Mouse (Mus musculus) intestine, embryonic 14.5 days (tissue): ENCODE results near the gene Arap1. TPM values are rescaled to one million over a fixed set of nuclear protein-coding genes. Genes with fewer than 3 reads are reported as not detected.

Experiments
- ATAC-seq: fragments of 200-750 bp; cut with Nextera tagmentation; replicated peaks from 2 replicates; pipeline ENCODE4 v1.8.0; 2017; ENCODE audit warnings: low read depth, moderate number of reproducible peaks, moderate TSS enrichment, moderate library complexity; ENCODE audit not compliant: low FRiP score, low TSS enrichment
- DNase-seq: peaks from one replicate; pipeline ENCODE4 v3.0.0-alpha.2; 2018; ENCODE audit warnings: low spot score
- H3K27ac ChIP-seq: fragments of 300-500 bp; sonication (generic); 2 replicates; pipeline ENCODE4 v1.5.1; 2014; ENCODE audit warnings: low read depth, mild to moderate bottlenecking, control low read depth
- H3K27me3 ChIP-seq: fragments of 300-500 bp; sonication (generic); replicated peaks from 2 replicates; pipeline ENCODE4 v1.6.1; 2014; ENCODE audit warnings: low read length, control low read depth; ENCODE audit not compliant: control insufficient read depth, insufficient read depth
- H3K36me3 ChIP-seq: fragments of 300-500 bp; sonication (generic); 2 replicates; pipeline ENCODE4 v1.6.1; 2014; ENCODE audit warnings: low read length, control low read depth; ENCODE audit not compliant: control insufficient read depth, insufficient read depth
- H3K4me1 ChIP-seq: fragments of 300-500 bp; sonication (generic); replicated peaks from 2 replicates; pipeline ENCODE4 v1.6.1; 2014; ENCODE audit warnings: low read length, control low read depth, mixed read lengths; ENCODE audit not compliant: control insufficient read depth, insufficient read depth
- H3K4me2 ChIP-seq: fragments of 300-500 bp; sonication (generic); 2 replicates; pipeline ENCODE4 v1.6.1; 2014; ENCODE audit warnings: low read length
- H3K4me3 ChIP-seq: fragments of 300-500 bp; sonication (generic); 2 replicates; pipeline ENCODE4 v1.5.1; 2014; ENCODE audit warnings: low read depth, low read length, control low read depth, mixed read lengths
- H3K9ac ChIP-seq: fragments of 300-500 bp; sonication (generic); 2 replicates; pipeline ENCODE4 v1.6.1; 2014; ENCODE audit warnings: mild to moderate bottlenecking, low read length
- H3K9me3 ChIP-seq: fragments of 300-500 bp; sonication (generic); 2 replicates; pipeline ENCODE4 v1.6.1; 2016; ENCODE audit warnings: low read length, control low read depth; ENCODE audit not compliant: control insufficient read depth
- WGBS: fragments of 180-500 bp; shearing (Covaris S2); extraction: QIAGEN DNeasy Blood & Tissue Kit; methylation state at CpG from one replicate; pipeline ENCODE4 v1.1.7; 2014; 5-methylcytosine and 5-hydroxymethylcytosine counted together
- polyA plus RNA-seq: library from polyadenylated mRNA; unstranded; fragments of >200 nt; fragmentation: Nextera tagmentation; extraction: Ambion mirVana; gene quantifications from 2 replicates; pipeline ENCODE4 v1.2.1, GENCODE M21; 2014

Gene Arap1
- polyA plus RNA-seq, 1 experiment from 2014 or later = 70.1 TPM

DNA sequence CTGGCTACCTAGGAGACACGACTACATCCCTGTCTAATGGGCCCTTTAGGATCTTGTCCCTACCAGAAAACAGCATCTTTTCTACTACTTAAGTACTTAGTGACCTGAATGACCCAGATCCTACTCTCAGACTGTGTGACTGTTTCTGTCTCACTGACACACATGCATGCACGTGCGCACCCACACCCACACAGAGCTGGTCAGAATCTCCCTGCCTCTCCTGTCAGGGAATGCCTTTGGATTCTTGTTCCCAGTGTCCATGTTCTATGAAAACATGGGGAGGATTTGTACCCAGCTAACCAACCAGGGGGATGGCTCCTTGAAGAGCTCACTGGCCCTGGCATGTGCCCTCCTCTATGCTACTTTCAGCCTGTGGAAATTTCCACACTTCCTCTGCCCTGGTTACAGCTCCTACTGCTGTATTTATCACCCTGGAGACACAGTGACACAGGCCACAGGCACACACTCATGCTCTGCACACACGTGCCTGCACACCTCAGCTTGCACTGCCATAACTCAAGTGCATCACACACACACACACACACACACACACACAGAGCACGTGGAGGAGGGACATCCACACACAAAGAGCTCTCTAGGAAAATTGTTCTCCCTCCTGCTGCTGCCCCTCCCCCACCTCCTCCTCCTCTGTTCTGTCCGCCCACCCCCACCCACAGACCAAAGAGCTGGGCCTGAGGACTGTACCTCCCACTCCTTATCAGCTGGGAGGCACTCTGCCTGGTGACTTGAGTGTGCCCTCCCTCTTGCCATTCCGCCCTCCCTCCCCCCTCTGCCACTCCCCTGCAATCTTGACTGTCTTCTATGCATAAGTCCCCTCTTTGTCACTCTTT is 67.0 kb downstream of the Arap1 start:
- H3K4me1 ChIP-seq = peaks cover 16% of the 10 kb centered on the region
- DNase-seq = no peak
- H3K9ac ChIP-seq = no peak overlapping the region
- peaks cover 30% of the 10 kb centered on the region for H3K36me3 ChIP-seq
- peak; percentile 69 for ATAC-seq
- H3K27me3 ChIP-seq = peaks cover 6% of the 10 kb centered on the region; the same call in 1 of the 2 replicates
- H3K4me3 ChIP-seq = no peak overlapping the region
- no peak overlapping the region for H3K4me2 ChIP-seq
- WGBS = 30% methylated on average over 6 of the region's 7 CpGs
- no peaks in the 10 kb centered on the region for H3K9me3 ChIP-seq
- no peak overlapping the region for H3K27ac ChIP-seq

DNA sequence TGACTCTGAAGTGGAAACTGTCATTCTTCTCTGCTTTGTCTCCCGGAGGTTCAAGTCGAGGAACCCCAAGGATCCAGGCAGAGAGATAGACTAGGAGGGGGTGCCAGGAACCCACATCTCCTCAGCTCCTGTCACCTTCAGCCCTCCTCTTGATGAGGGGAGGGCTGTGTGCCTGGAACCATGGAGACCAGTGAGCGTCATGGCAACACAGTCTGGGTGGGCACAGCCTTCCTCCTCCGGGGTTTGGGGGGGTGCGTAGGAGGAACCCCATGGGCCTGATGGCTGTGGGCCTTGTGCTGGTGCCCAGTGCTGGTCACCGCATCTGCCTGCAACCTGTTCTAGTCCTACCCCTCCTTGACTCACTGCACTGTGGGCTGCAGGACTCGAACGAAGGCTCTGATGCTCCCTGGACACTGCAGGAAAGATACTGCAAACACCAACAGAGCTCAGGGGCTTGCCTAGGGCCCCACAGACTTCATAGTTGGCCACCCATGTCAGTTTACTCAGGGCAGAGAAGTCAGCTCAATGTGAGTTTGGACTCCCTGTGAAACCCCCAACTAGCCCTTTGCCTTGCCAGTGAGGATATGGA is 67.7 kb downstream of the Arap1 start:
- peaks cover 27% of the 10 kb centered on the region for H3K36me3 ChIP-seq
- no peak overlapping the region for H3K4me3 ChIP-seq
- DNase-seq (no peak), ATAC-seq (0 out of 2 replicates have a peak, but pooled peaks have one; percentile 5)
- H3K4me2 ChIP-seq = no peak overlapping the region
- no peak overlapping the region for H3K27ac ChIP-seq
- WGBS = 47% methylated on average over 8 of the region's 8 CpGs
- peaks cover 6% of the 10 kb centered on the region; the same call in 1 of the 2 replicates for H3K27me3 ChIP-seq
- no peak overlapping the region for H3K9ac ChIP-seq
- H3K9me3 ChIP-seq = no peaks in the 10 kb centered on the region
- peaks cover 16% of the 10 kb centered on the region for H3K4me1 ChIP-seq

DNA sequence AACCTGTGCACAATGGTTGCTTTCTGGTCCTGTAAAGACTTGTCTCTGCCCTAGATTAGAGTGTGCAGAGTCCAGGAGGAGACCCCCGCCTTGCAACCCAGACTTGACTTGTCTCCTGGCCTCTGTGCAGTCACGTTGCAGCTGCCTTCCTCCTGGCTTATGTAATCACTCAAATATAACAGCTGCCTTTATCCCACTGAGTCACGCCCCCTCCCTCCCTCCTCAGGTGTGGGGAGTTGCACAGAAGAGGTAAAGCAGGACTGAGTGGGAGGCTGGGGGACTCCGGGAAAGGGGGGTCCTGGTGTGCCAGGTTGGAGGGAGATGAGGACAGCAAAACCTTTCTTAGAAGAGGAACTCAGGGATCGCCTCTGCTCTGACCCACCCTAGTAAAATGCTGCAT is 68.5 kb downstream of the Arap1 start:
- DNase-seq (no peak), ATAC-seq (no peak)
- whole genome bisulfite sequencing = 48% methylated on average over 5 of the region's 5 CpGs
- Histone ChIP-seq H3K4me2 (no peak overlapping the region), H3K9me3 (no peaks in the 10 kb centered on the region), H3K9ac (no peak overlapping the region), H3K27me3 (peaks cover 6% of the 10 kb centered on the region; the same call in 1 of the 2 replicates), H3K4me1 (peaks cover 16% of the 10 kb centered on the region), H3K27ac (no peak overlapping the region), H3K4me3 (no peak overlapping the region), H3K36me3 (peaks cover 20% of the 10 kb centered on the region)

DNA sequence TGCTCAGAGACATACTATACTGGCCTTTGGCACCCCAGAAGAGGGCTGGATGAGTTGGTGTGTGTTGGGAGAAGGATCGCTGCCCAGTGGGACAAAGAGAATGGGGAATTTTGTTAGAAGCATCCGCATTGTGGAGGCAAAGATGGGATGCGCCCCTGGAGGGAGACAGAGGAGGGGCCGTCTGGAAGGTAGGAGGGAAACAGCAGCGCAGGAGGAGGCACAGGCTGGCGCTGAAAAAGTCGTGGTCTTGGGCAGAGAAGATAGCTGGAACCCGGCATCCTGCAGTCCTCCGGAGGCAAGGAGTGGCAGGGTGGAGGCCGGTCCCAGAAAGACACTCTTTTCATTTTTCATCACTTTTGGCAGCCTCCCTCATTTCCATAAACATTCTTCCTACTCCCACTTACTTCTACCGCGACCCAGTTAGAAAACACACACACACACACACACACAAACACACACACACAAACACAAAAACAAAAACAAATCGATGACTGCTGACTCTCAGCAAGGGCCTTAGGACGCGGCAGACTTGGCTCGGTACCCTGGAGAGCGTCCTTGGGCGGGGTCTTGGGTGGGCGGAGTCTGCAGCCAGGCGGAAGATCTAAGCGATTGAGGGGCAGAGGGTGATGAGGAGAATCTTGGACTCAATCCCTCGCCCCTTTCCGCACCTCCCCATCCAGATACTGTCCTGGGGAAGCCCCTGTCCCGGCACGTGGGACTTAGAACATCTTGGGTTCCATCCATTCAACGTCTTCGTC is 71.3 kb downstream of the Arap1 start:
- DNase-seq = peak; percentile 75
- H3K9ac ChIP-seq = no peak overlapping the region
- peaks cover 4% of the 10 kb centered on the region; the same call in 1 of the 2 replicates for H3K36me3 ChIP-seq
- H3K4me3 ChIP-seq = no peak overlapping the region
- ATAC-seq = no peak
- peaks cover 6% of the 10 kb centered on the region; the same call in 1 of the 2 replicates for H3K27me3 ChIP-seq
- H3K4me2 ChIP-seq = no peak overlapping the region
- H3K27ac ChIP-seq = no peak overlapping the region
- H3K9me3 ChIP-seq = no peaks in the 10 kb centered on the region
- WGBS = 6% methylated on average over 27 of the region's 27 CpGs
- H3K4me1 ChIP-seq = peaks cover 14% of the 10 kb centered on the region

DNA sequence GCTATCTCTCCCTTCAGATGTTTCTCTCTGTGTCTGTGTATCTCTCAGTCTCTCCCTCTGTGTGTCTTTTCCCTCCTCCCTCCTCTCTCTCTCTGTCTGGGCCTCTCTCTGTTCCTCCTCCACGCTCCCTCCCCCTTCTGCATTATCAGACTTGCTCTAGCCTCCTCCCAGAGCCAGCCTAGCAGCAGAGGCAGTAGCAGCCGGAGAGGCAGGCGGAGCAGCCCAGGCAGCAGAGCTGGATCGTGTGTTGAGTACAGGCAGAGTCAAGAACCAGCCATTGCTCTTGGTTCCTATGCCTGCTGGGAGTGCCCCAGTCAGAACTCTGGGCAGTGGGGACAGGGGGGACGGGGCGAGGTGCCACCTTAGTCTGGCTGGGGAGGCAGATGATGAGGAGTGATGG is 73.7 kb downstream of the Arap1 start, which contains the start of gene Pde2a:
Gene Pde2a, plus strand, starts transcription at position 163 of the 400 bp plus-strand sequence.
- ATAC-seq (no peak), DNase-seq (no peak)
- 16% methylated on average over 6 of the region's 6 CpGs for WGBS
- Histone ChIP-seq H3K36me3 (no peaks in the 10 kb centered on the region), H3K4me3 (no peak within 1 kb of the TSS), H3K9me3 (no peaks in the 10 kb centered on the region), H3K9ac (no peak within 1 kb of the TSS), H3K27ac (no peak within 1 kb of the TSS), H3K4me2 (no peak within 1 kb of the TSS), H3K4me1 (no peaks in the 10 kb centered on the region), H3K27me3 (peaks cover 6% of the 10 kb centered on the region; the same call in 1 of the 2 replicates)

DNA sequence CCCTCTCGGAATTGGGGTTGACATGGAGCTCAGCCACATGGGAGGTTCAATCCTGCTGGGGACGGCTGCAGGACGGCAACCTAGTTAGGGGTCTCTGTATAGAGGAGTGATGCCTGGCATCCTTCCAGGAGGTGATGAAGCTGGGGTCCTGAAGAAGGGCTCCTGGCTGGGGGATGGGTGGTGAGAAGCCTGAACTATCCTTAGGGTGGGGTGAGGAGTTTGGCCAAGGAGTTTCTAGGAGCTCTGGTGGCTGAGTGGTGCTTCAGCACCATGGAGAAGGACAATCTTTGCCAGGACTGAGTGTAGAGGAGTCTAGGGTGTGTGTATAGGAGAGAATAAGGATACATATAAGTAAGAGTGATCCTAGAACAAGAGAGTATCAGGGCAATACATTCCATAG is 74.2 kb downstream of the Arap1 start:
- WGBS = 36% methylated on average over 3 of the region's 3 CpGs
- 0 out of 2 replicates have a peak, but pooled peaks have one; percentile 28 for ATAC-seq
- Histone ChIP-seq H3K4me2 (no peak overlapping the region), H3K27ac (no peak overlapping the region), H3K9me3 (no peaks in the 10 kb centered on the region), H3K27me3 (peaks cover 6% of the 10 kb centered on the region; the same call in 1 of the 2 replicates), H3K4me1 (no peaks in the 10 kb centered on the region), H3K4me3 (no peak overlapping the region), H3K9ac (no peak overlapping the region), H3K36me3 (no peaks in the 10 kb centered on the region)
- peak; percentile 66 for DNase-seq

DNA sequence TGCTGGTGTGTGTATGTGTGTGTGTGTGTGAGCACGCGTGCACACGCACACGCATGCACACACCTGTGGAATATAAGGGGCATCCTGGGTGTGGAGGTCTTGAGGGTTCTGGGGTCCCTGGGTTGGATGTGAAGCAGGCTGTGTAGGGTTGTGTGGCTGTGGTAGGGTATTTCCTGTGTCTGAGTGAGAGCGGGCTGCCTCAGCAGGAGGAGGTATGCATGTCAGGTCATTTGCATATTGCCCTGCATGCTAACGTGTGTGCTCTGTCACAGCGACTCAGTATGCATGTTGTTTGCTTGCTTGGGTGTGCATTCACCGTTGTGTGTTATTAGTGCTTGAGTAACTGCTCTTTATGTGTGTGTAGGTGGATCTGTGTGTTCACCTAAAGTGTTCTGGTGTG is 74.8 kb downstream of the Arap1 start:
- no peak for DNase-seq
- H3K4me1 ChIP-seq = no peaks in the 10 kb centered on the region

DNA sequence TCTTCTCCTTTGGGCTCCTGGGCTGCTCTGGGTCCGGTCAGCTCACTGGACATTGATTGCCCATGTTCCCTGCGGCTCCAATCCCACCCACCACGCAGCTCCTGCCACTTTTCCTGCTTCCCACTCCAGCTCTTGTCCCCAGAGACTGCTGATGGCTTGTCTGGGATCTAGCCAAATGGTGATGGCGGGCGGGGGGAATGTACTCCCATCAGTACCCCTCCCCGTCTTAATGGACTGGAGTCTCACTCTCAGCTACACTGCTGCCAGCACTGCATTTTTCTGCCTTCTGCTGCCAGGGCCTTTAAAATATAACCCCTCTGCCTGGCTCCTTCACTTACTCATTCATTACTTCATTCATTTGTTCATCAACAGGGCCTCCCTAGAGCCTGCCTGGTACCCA is 76.1 kb downstream of the Arap1 start:
- WGBS = 70% methylated on average over 6 of the region's 6 CpGs
- Histone ChIP-seq H3K4me3 (no peak overlapping the region), H3K36me3 (no peaks in the 10 kb centered on the region), H3K4me2 (no peak overlapping the region), H3K9me3 (no peaks in the 10 kb centered on the region), H3K27ac (no peak overlapping the region), H3K27me3 (no peaks in the 10 kb centered on the region), H3K4me1 (no peaks in the 10 kb centered on the region), H3K9ac (no peak overlapping the region)
- no peak for DNase-seq
- ATAC-seq = no peak

More for the DNA sequence above, 74.8 kb downstream of the Arap1 start:
- no peak; the same call in 1 of the 2 replicates for ATAC-seq
- Histone ChIP-seq H3K9me3 (no peaks in the 10 kb centered on the region), H3K27me3 (peaks cover 2% of the 10 kb centered on the region; the same call in 1 of the 2 replicates), H3K4me2 (no peak overlapping the region), H3K36me3 (no peaks in the 10 kb centered on the region), H3K4me3 (no peak overlapping the region), H3K27ac (no peak overlapping the region), H3K9ac (no peak overlapping the region)
- 83% methylated on average over 8 of the region's 8 CpGs for whole genome bisulfite sequencing
